Mouse (Mus musculus) inflammation-experienced regulatory T-cells, adult 16 weeks (primary cell): ENCODE results near the gene Ermn. TPM values are rescaled to one million over a fixed set of nuclear protein-coding genes. Genes with fewer than 3 reads are reported as not detected.

Experiments used
- polyA plus RNA-seq: library from polyadenylated mRNA; unstranded; fragments of 100-300 nt; shearing (Covaris generic); gene quantifications from one replicate; pipeline ENCODE4 v1.2.1, GENCODE M21; 2017

Ermn gene
- 0.07 TPM for polyA plus RNA-seq

DNA sequence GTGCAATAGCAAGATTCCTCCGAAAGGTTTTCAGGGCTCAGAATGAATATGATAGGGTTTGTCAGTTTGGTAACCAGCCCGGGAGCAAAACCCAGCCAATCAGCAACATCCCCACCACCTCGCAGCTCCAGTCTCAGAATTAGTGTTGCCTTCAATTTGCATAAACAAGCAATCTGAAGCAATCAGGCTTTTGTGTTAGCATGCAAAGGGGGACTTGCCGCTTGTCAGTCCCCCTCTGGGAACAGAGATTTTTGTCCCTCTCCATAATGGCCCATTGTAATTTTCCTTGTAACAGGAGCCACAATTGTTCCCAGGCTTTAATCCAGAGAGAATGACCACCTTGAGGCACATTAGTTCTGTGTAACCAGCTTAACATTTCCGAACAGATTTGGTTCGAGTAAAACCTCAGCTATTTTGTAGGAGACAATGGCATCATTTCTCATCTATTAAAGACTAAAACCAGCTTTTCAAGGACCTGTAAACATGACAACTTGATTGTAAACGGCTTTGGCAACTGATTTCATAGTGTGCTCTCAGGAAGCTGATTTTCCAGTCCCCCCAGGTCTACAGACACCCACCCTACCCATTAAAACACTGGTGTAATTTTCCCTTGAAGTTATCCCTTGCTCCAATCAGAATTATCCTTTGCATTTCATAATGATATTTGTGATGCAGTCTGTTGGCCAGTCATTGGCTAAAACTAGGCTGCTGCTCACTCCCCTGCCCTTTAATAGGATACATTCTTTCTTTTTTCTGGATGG is at the start of gene Ermn:
TSS of gene Ermn (minus strand) at position 44 of the 761 bp plus-strand sequence.

DNA sequence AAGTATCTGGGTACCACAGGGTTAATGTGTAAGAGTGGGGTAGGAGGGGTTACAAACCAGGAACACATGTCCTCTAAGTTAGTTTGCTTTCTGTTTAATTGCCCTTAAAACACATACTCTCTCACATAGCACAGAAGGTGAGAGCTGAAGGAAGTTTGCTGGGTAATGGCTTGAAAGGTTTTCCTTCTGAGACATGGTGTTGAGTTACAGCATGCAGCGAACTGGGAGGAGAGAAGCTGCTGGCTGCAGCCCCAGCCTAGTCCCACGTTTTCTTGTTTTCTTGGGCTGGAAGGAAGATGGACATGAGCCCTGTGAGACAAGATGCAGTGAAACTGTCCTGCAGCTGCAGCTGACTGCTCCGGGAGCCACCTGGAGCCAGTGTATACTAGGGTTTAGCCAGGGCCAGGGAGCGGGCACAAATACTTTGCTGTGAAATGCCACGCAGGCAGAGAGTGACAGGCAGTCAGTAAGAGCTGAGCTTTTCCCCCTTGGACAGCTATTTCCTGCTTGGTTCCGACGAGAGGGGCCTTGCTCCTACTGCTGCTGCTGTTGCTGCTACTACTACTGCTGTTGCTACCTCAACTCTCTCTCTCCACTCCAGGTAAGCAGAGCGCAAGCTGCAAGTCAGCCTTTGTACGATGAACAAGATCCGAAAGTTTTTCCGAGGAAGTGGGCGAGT is 54.8 kb downstream of the Ermn start, which contains the start of gene Galnt5:
TSS of gene Galnt5 (plus strand) at position 133 of the 679 bp plus-strand sequence.

Other genes with a start within 250 kb of the Ermn start
- not detected for gene Galnt5, start 55.0 kb downstream of the Ermn start, polyA plus RNA-seq
- 501 TPM for gene Cytip, start 142.7 kb upstream of the Ermn start, polyA plus RNA-seq